Mouse (Mus musculus) kidney, adult 2 months (tissue): ENCODE measurements around the gene Nek5.

Experiments used
- CTCF ChIP-seq: fragments of 200-500 bp; conservative IDR thresholded peaks from 2 replicates; pipeline ENCODE4 v1.5.1; 2011; ENCODE audit warnings: low read depth, mild to moderate bottlenecking, control low read depth, low read length, moderate library complexity, mixed read lengths; ENCODE audit not compliant: insufficient read depth, insufficient read length
- POLR2A ChIP-seq: fragments of 200-500 bp; IDR thresholded peaks from one replicate; pipeline ENCODE4 v1.6.1; 2011; ENCODE audit warnings: low read depth, low read length, control low read depth

DNA sequence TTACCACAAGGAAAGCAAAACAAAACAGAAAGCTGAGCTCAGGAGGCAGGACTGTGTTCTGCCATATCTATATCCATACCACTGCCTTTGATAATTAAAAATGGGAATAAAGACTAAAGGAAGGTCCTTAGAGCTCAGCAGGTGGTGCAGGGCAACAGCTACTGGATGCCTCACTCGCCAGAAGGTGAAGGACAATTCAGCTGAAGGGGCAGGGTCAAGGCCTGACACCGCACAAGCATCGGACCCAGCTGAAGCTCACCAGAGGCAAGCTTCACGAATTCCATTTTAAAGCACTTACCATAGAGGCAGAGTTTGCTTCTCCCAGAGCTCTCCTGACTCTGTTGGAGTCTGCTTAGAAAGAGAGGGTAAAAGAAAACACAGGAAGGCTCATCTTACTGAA, 17.7 kb upstream of the Nek5 start:
- TF ChIP-seq POLR2A, result no peak
- no peak for TF ChIP-seq CTCF
